Mouse (Mus musculus) natural killer cell, adult 2 months (primary cell): Measurements from ENCODE around the gene Kcnk3.

Source experiments
- DNase-seq, 2 experiments: peaks; one replicate each; pipeline ENCODE4 v3.0.0; 2022; ENCODE audit warnings: low spot score in 2 of 2

The Kcnk3 gene

GRCm38 (mm10) chr5:30638041-30638440 lies 50.1 kb downstream of the Kcnk3 start:
- peak; percentile 42 to 68 for DNase-seq

- no peak for DNase-seq
Measured at GRCm38 (mm10) chr5:30643477-30644179, 55.7 kb downstream of the Kcnk3 start.

- no peak for DNase-seq
Measured at GRCm38 (mm10) chr5:30646036-30646435, 58.1 kb downstream of the Kcnk3 start.

- DNase-seq = no peak
Measured at GRCm38 (mm10) chr5:30647396-30647795, 59.4 kb downstream of the Kcnk3 start.

GRCm38 (mm10) chr5:30647815-30648560 lies 60.0 kb downstream of the Kcnk3 start, which contains the start of gene Slc35f6:
Gene Slc35f6 (plus strand): TSS chr5:30647933.
- peak; percentile 81 to 86 for DNase-seq

- no peak for DNase-seq
Measured at GRCm38 (mm10) chr5:30649558-30649957, 61.6 kb downstream of the Kcnk3 start.

GRCm38 (mm10) chr5:30650756-30651155 lies 62.8 kb downstream of the Kcnk3 start:
- no peak for DNase-seq

- DNase-seq = no peak
Measured at GRCm38 (mm10) chr5:30651554-30651953, 63.6 kb downstream of the Kcnk3 start.

- no peak for DNase-seq
Measured at GRCm38 (mm10) chr5:30653246-30653645, 65.3 kb downstream of the Kcnk3 start.

- no peak for DNase-seq
Measured at GRCm38 (mm10) chr5:30655042-30655441, 67.1 kb downstream of the Kcnk3 start.

GRCm38 (mm10) chr5:30655526-30656195 lies 67.7 kb downstream of the Kcnk3 start:
- no peak for DNase-seq

- DNase-seq = no peak
Measured at GRCm38 (mm10) chr5:30659042-30659441, 71.1 kb downstream of the Kcnk3 start.

- no peak for DNase-seq
Measured at GRCm38 (mm10) chr5:30660278-30660677, 72.3 kb downstream of the Kcnk3 start.

GRCm38 (mm10) chr5:30660813-30661212 lies 72.8 kb downstream of the Kcnk3 start:
- no peak for DNase-seq

GRCm38 (mm10) chr5:30665360-30665759 lies 77.4 kb downstream of the Kcnk3 start:
- DNase-seq = no peak

GRCm38 (mm10) chr5:30665968-30666367 lies 78.0 kb downstream of the Kcnk3 start:
- DNase-seq = no peak

- peak; percentile 85 to 92 for DNase-seq
Measured at GRCm38 (mm10) chr5:30666391-30667195, 78.6 kb downstream of the Kcnk3 start, which contains the start of gene Cenpa. Gene Cenpa (plus strand): TSS chr5:30666777.

- no peak for DNase-seq
Measured at GRCm38 (mm10) chr5:30667215-30667614, 79.2 kb downstream of the Kcnk3 start.

- no peak for DNase-seq
Measured at GRCm38 (mm10) chr5:30667686-30668085, 79.7 kb downstream of the Kcnk3 start.

- DNase-seq = no peak
Measured at GRCm38 (mm10) chr5:30668637-30669495, 80.9 kb downstream of the Kcnk3 start.

- DNase-seq = no peak
Measured at GRCm38 (mm10) chr5:30669496-30669830, 81.5 kb downstream of the Kcnk3 start.
